Mouse (Mus musculus) MEL (cell line): ENCODE measurements around the gene Hoxb7. TPM values are rescaled to one million over a fixed set of nuclear protein-coding genes. Genes with fewer than 3 reads are reported as not detected.

Experiments
- DNase-seq: peaks from one replicate; pipeline ENCODE4 v3.0.0; 2011; ENCODE audit warnings: low read depth, low spot score
- H3K27ac ChIP-seq: 2 replicates; pipeline ENCODE4 v1.5.1; 2012; ENCODE audit warnings: low read depth, mild to moderate bottlenecking, control low read depth, low read length, moderate library complexity; ENCODE audit not compliant: control insufficient read depth
- H3K27me3 ChIP-seq, 2 experiments: fragments of 150-350 bp in 1 of 2; sonication (generic) in 1 of 2; 2 replicates each; pipeline ENCODE4 v1.6.1; 2012; ENCODE audit warnings: low read length in 2 of 2, mild to moderate bottlenecking in 2 of 2, improper control_type of control experiment in 1 of 2, moderate library complexity in 1 of 2; ENCODE audit not compliant: insufficient read depth in 2 of 2, control insufficient read depth in 1 of 2
- H3K36me3 ChIP-seq, 2 experiments: 2 replicates each; pipeline ENCODE4 v1.6.1; 2012 to 2014; ENCODE audit warnings: low read length in 2 of 2, improper control_type of control experiment in 1 of 2, inconsistent platforms in 1 of 2, mild to moderate bottlenecking in 1 of 2; ENCODE audit not compliant: insufficient read depth in 2 of 2, control insufficient read depth in 1 of 2
- H3K4me1 ChIP-seq, 2 experiments: fragments of 150-350 bp in 1 of 2; sonication (generic) in 1 of 2; 2 replicates each; pipeline ENCODE4 v1.6.1; 2012; ENCODE audit warnings: low read length in 2 of 2, improper control_type of control experiment in 1 of 2, mild to moderate bottlenecking in 1 of 2; ENCODE audit not compliant: insufficient read depth in 2 of 2, control insufficient read depth in 1 of 2
- H3K4me3 ChIP-seq, 2 experiments: fragments of 150-350 bp in 1 of 2; sonication (generic) in 1 of 2; 2 replicates each; pipeline ENCODE4 v1.5.1; 2012; ENCODE audit warnings: low read depth in 2 of 2, low read length in 2 of 2, mild to moderate bottlenecking in 2 of 2, moderate library complexity in 2 of 2, control low read depth in 1 of 2, improper control_type of control experiment in 1 of 2; ENCODE audit not compliant: control insufficient read depth in 1 of 2, insufficient read depth in 1 of 2
- H3K79me2 ChIP-seq: 2 replicates; pipeline ENCODE4 v1.6.1; 2012; ENCODE audit warnings: mild to moderate bottlenecking, low read length, moderate library complexity; ENCODE audit not compliant: control insufficient read depth, poor library complexity, insufficient read depth
- H3K9ac ChIP-seq: 2 replicates; pipeline ENCODE4 v1.6.1; 2012; ENCODE audit warnings: low read depth, mild to moderate bottlenecking, control low read depth, low read length, moderate library complexity; ENCODE audit not compliant: control insufficient read depth, poor library complexity, severe bottlenecking
- H3K9me3 ChIP-seq: fragments of 150-350 bp; sonication (generic); replicated peaks from 2 replicates; pipeline ENCODE4 v1.6.1; 2012; ENCODE audit warnings: mild to moderate bottlenecking, low read length, improper control_type of control experiment, moderate library complexity; ENCODE audit not compliant: insufficient read depth
- BHLHE40 ChIP-seq: IDR thresholded peaks from 2 replicates; pipeline ENCODE4 v1.6.1; 2012; ENCODE audit warnings: low read depth, mild to moderate bottlenecking, inconsistent platforms, low read length, improper control_type of control experiment, borderline replicate concordance
- CHD1 ChIP-seq: IDR thresholded peaks from 2 replicates; pipeline ENCODE4 v1.6.1; 2012; ENCODE audit warnings: low read depth, mild to moderate bottlenecking, inconsistent platforms, low read length, improper control_type of control experiment
- CHD2 ChIP-seq: IDR thresholded peaks from 2 replicates; pipeline ENCODE4 v1.6.1; 2011; ENCODE audit warnings: low read length, improper control_type of control experiment
- CTCF ChIP-seq, 3 experiments: IDR thresholded peaks in 2 of 3; conservative IDR thresholded peaks in 1 of 3; 2 replicates each; pipeline ENCODE4 v1.5.1; 2011 to 2012; ENCODE audit warnings: low read length in 3 of 3, low read depth in 2 of 3, mild to moderate bottlenecking in 2 of 3, improper control_type of control experiment in 1 of 3, inconsistent platforms in 1 of 3, mixed read lengths in 1 of 3, moderate library complexity in 1 of 3; ENCODE audit not compliant: control insufficient read depth in 1 of 3, insufficient read depth in 1 of 3, poor library complexity in 1 of 3, severe bottlenecking in 1 of 3
- JUND ChIP-seq: IDR thresholded peaks from 2 replicates; pipeline ENCODE4 v1.6.1; 2011; ENCODE audit warnings: low read depth, mild to moderate bottlenecking, improper control_type of control experiment, low read length
- MAX ChIP-seq: IDR thresholded peaks from 2 replicates; pipeline ENCODE4 v1.6.1; 2011; ENCODE audit warnings: low read length, improper control_type of control experiment
- MEF2A ChIP-seq: IDR thresholded peaks from 2 replicates; pipeline ENCODE4 v1.6.1; 2014; ENCODE audit warnings: low read depth, mild to moderate bottlenecking, inconsistent platforms, low read length, improper control_type of control experiment; ENCODE audit not compliant: poor library complexity, insufficient replicate concordance, severe bottlenecking; ENCODE audit errors: extremely low read depth
- MXI1 ChIP-seq: IDR thresholded peaks from 2 replicates; pipeline ENCODE4 v1.6.1; 2011; ENCODE audit warnings: mild to moderate bottlenecking, low read depth, low read length, improper control_type of control experiment
- MYB ChIP-seq: IDR thresholded peaks from 2 replicates; pipeline ENCODE4 v1.6.1; 2011; ENCODE audit warnings: mild to moderate bottlenecking, low read depth, low read length, improper control_type of control experiment
- NELFE ChIP-seq: IDR thresholded peaks from 2 replicates; pipeline ENCODE4 v1.6.1; 2011; ENCODE audit warnings: low read depth, low read length, improper control_type of control experiment
- NRF1 ChIP-seq: IDR thresholded peaks from 2 replicates; pipeline ENCODE4 v1.6.1; 2014; ENCODE audit warnings: low read depth, mild to moderate bottlenecking, inconsistent platforms, low read length, improper control_type of control experiment, moderate library complexity; ENCODE audit not compliant: poor library complexity, insufficient read depth, severe bottlenecking
- POLR2A ChIP-seq, 2 experiments: IDR thresholded peaks; 2 replicates each; pipeline ENCODE4 v1.6.1; 2011 to 2012; ENCODE audit warnings: low read length in 2 of 2, mild to moderate bottlenecking in 2 of 2, control low read depth in 1 of 2, improper control_type of control experiment in 1 of 2, low read depth in 1 of 2, moderate library complexity in 1 of 2; ENCODE audit not compliant: control insufficient read depth in 1 of 2, insufficient read depth in 1 of 2, poor library complexity in 1 of 2
- POLR2AphosphoS5 ChIP-seq: IDR thresholded peaks from 2 replicates; pipeline ENCODE4 v1.6.1; 2012; ENCODE audit warnings: low read depth, borderline replicate concordance, mild to moderate bottlenecking, inconsistent platforms, low read length, moderate library complexity, mixed read lengths
- RAD21 ChIP-seq: IDR thresholded peaks from 2 replicates; pipeline ENCODE4 v1.6.1; 2011; ENCODE audit warnings: mild to moderate bottlenecking, low read depth, low read length, improper control_type of control experiment
- SIN3A ChIP-seq: IDR thresholded peaks from 2 replicates; pipeline ENCODE4 v1.6.1; 2012; ENCODE audit warnings: low read length, improper control_type of control experiment, inconsistent platforms
- TAL1 ChIP-seq: IDR thresholded peaks from 2 replicates; pipeline ENCODE4 v1.6.1; 2012; ENCODE audit warnings: mild to moderate bottlenecking, inconsistent platforms, low read length, moderate library complexity, mixed read lengths
- TBP ChIP-seq: IDR thresholded peaks from 2 replicates; pipeline ENCODE4 v1.8.0; 2011; ENCODE audit warnings: low read depth, low read length, improper control_type of control experiment
- UBTF ChIP-seq: IDR thresholded peaks from 2 replicates; pipeline ENCODE4 v1.6.1; 2012; ENCODE audit warnings: low read depth, mild to moderate bottlenecking, inconsistent platforms, low read length, improper control_type of control experiment, moderate library complexity, borderline replicate concordance; ENCODE audit not compliant: insufficient read depth
- USF1 ChIP-seq: IDR thresholded peaks from 2 replicates; pipeline ENCODE4 v1.6.1; 2014; ENCODE audit warnings: low read depth, mild to moderate bottlenecking, inconsistent platforms, low read length, improper control_type of control experiment, moderate library complexity
- ZC3H11A ChIP-seq: IDR thresholded peaks from 2 replicates; pipeline ENCODE4 v1.6.1; 2012; ENCODE audit warnings: low read depth, mild to moderate bottlenecking, inconsistent platforms, low read length, improper control_type of control experiment
- ZMIZ1 ChIP-seq: IDR thresholded peaks from 2 replicates; pipeline ENCODE4 v1.6.1; 2012; ENCODE audit warnings: low read depth, mild to moderate bottlenecking, inconsistent platforms, low read length, improper control_type of control experiment, moderate library complexity
- ZNF384 ChIP-seq: IDR thresholded peaks from 2 replicates; pipeline ENCODE4 v1.6.1; 2012; ENCODE audit warnings: low read depth, mild to moderate bottlenecking, inconsistent platforms, low read length, improper control_type of control experiment
- polyA plus RNA-seq, 2 experiments: library from polyadenylated mRNA; stranded (reverse) in 1 of 2; unstranded in 1 of 2; fragments of >175 nt in 1 of 2; fragments of >200 nt in 1 of 2; gene quantifications; 2 replicates each; pipeline versions ENCODE4 v1.2.1 to v1.2.4; 2012; ENCODE audit warnings: low replicate concordance in 2 of 2, low read depth in 1 of 2; ENCODE audit not compliant: insufficient read length in 2 of 2, insufficient read depth in 1 of 2, missing spikeins in 1 of 2
- total RNA-seq: library from RNA; depleted of rRNA; stranded (reverse); fragments of 300-350 nt; gene quantifications from 2 replicates; pipeline ENCODE4 v1.2.3, GENCODE M21; 2012

Gene Hoxb7
- total and polyA plus RNA-seq, 3 experiments, result not detected

- no peak for TF ChIP-seq SIN3A
- no peak for TF ChIP-seq POLR2A (IDR thresholded peaks at IDR 0.05; ENCODE audit: control insufficient read depth in 1 of 2, insufficient read depth in 1 of 2, low read depth in 1 of 2, low read length in 2 of 2, poor library complexity in 1 of 2)
- no peak for TF ChIP-seq JUND
- no peak for TF ChIP-seq POLR2AphosphoS5
- no peak for TF ChIP-seq TBP
- no peak for TF ChIP-seq ZNF384
- TF ChIP-seq ZC3H11A, result no peak
- no peak for TF ChIP-seq MAX
- TF ChIP-seq CHD1, result no peak
- no peak for TF ChIP-seq TAL1
- TF ChIP-seq UBTF, result no peak
- no peak for TF ChIP-seq NELFE
- H3K27ac ChIP-seq, result no peak overlapping the region
- H3K9me3 ChIP-seq, result no peaks in the 10 kb centered on the region
- no peak for DNase-seq
- no peaks in the 10 kb centered on the region for H3K79me2 ChIP-seq
- no peaks in the 10 kb centered on the region for H3K4me1 ChIP-seq
- H3K36me3 ChIP-seq, result no peaks in the 10 kb centered on the region
- H3K4me3 ChIP-seq, result no peak overlapping the region
- peaks cover 12% of the 10 kb centered on the region in 2 experiments for H3K27me3 ChIP-seq
- no peak overlapping the region for H3K9ac ChIP-seq
These were observed 26.9 kb upstream of the Hoxb7 start for GRCm38 (mm10) chr11:96259511-96259910.

- H3K27me3 ChIP-seq, result peaks cover 12% of the 10 kb centered on the region in 2 experiments
- H3K4me3 ChIP-seq, result no peak overlapping the region
- no peaks in the 10 kb centered on the region for H3K9me3 ChIP-seq
- TF ChIP-seq RAD21, result no peak
- TF ChIP-seq TAL1, result no peak
- no peak for TF ChIP-seq ZNF384
- no peak for TF ChIP-seq JUND
- no peak for TF ChIP-seq CHD1
- no peak for TF ChIP-seq CHD2
- no peak for TF ChIP-seq NELFE
- no peak for TF ChIP-seq MXI1
- no peak for TF ChIP-seq MEF2A
- no peak for TF ChIP-seq MYB
- TF ChIP-seq USF1, result no peak
- no peak for TF ChIP-seq ZMIZ1
- no peak for TF ChIP-seq CTCF (IDR thresholded peaks at IDR 0.05 in 2 of 3, conservative IDR thresholded peaks at IDR 0.05 in 1 of 3; ENCODE audit: control insufficient read depth in 1 of 3, insufficient read depth in 1 of 3, low read depth in 2 of 3, low read length in 3 of 3, poor library complexity in 1 of 3, severe bottlenecking in 1 of 3)
- no peak for TF ChIP-seq NRF1
- no peak for TF ChIP-seq BHLHE40
- TF ChIP-seq, all 39 proteins: peak for 0
- Histone ChIP-seq H3K27ac (no peak overlapping the region), H3K36me3 (no peaks in the 10 kb centered on the region), H3K79me2 (no peaks in the 10 kb centered on the region), H3K4me1 (no peaks in the 10 kb centered on the region), H3K9ac (no peak overlapping the region)
- no peak for DNase-seq
These were observed 26.0 kb upstream of the Hoxb7 start for GRCm38 (mm10) chr11:96260310-96260970.
